23 mouse cellular contexts compared by ENCODE assay signal in genomic region chr9:84278731-84279130, GRCm38 (mm10).
DNase-seq lines count a peak whose midpoint lies in the region; ATAC-seq and TF ChIP-seq lines count a peak whose summit lies in the region.
"Had no signal": no experiment of that assay in that cellular context is flagged by ENCODE, and none has a peak within 500 bp of the region (broad histone marks: within the 10 kb centered on the region; RNA-seq: fewer than 3 reads in every experiment).

No protein-coding gene starts in this region.

- DNase-seq in hindbrain, embryonic 10.5 days (ENCODE audit: low spot score): no peak
- DNase-seq in midbrain, embryonic 11.5 days (ENCODE audit: low spot score, missing footprints): no peak
- no peak for DNase-seq in forebrain, embryonic 10.5 days (ENCODE audit: extremely low spot score, low spot score)
- no peak for DNase-seq in urinary bladder, postnatal 36 days (ENCODE audit: low spot score in 2 of 2)
- no peak for DNase-seq in cerebellum, adult 2 months
- DNase-seq: adrenal gland, postnatal 36 days; cerebellum, adult 11 months; cerebellum, postnatal 14 days; heart, adult 11 months; kidney, adult 11 months; kidney, postnatal 36 days; layer of hippocampus, adult 9-11 months; lung, postnatal 4 days; thymus, postnatal 25 days had no signal

- H3K4me1 ChIP-seq in hindbrain, embryonic 15.5 days (replicated peaks): no peaks in the 10 kb centered on the region
- H3K4me1 ChIP-seq in hindbrain, embryonic 10.5 days (replicated peaks): peaks cover 12% of the 10 kb centered on the region
- peaks cover 2% of the 10 kb centered on the region; the same call in 1 of the 2 replicates for H3K4me1 ChIP-seq in midbrain, embryonic 16.5 days (ENCODE audit: control insufficient read depth, insufficient read depth, low read length)
- peaks cover 2% of the 10 kb centered on the region; the same call in 1 of the 2 replicates for H3K4me1 ChIP-seq in midbrain, embryonic 11.5 days (ENCODE audit: control insufficient read depth, insufficient read depth, low read length)
- H3K4me1 ChIP-seq in forebrain, embryonic 10.5 days: peaks cover 35% of the 10 kb centered on the region
- H3K4me1 ChIP-seq in forebrain, embryonic 16.5 days (replicated peaks; ENCODE audit: control insufficient read depth, insufficient read depth, low read length): peaks cover 2% of the 10 kb centered on the region; the same call in 1 of the 2 replicates
- no peaks in the 10 kb centered on the region for H3K4me1 ChIP-seq in cerebellum, adult 2 months (ENCODE audit: control insufficient read depth, insufficient read depth, low read length)
- H3K4me1 ChIP-seq: embryonic facial prominence, embryonic 13.5 days; kidney, embryonic 15.5 days; stomach, embryonic 15.5 days had no signal

- no peaks in the 10 kb centered on the region for H3K27me3 ChIP-seq in hindbrain, embryonic 15.5 days
- no peaks in the 10 kb centered on the region for H3K27me3 ChIP-seq in hindbrain, embryonic 10.5 days (ENCODE audit: insufficient read depth, poor library complexity, severe bottlenecking)
- H3K27me3 ChIP-seq in midbrain, embryonic 16.5 days (ENCODE audit: control insufficient read depth, insufficient read depth, low read depth, low read length): no peaks in the 10 kb centered on the region
- no peaks in the 10 kb centered on the region for H3K27me3 ChIP-seq in midbrain, embryonic 11.5 days (ENCODE audit: control insufficient read depth, insufficient read depth, low read length)
- H3K27me3 ChIP-seq in forebrain, embryonic 10.5 days (ENCODE audit: poor library complexity, severe bottlenecking): no peaks in the 10 kb centered on the region
- no peaks in the 10 kb centered on the region for H3K27me3 ChIP-seq in forebrain, embryonic 16.5 days (replicated peaks; ENCODE audit: control insufficient read depth, insufficient read depth, low read length)
- H3K27me3 ChIP-seq in cerebellum, adult 2 months (ENCODE audit: control insufficient read depth, insufficient read depth, low read length): no peaks in the 10 kb centered on the region
- H3K27me3 ChIP-seq: embryonic facial prominence, embryonic 13.5 days; kidney, embryonic 15.5 days; stomach, embryonic 15.5 days had no signal

- no peak overlapping the region for H3K9ac ChIP-seq in hindbrain, embryonic 15.5 days
- no peak overlapping the region for H3K9ac ChIP-seq in midbrain, embryonic 16.5 days (ENCODE audit: low read depth, low read length)
- H3K9ac ChIP-seq in midbrain, embryonic 11.5 days (ENCODE audit: low read length): no peak overlapping the region
- H3K9ac ChIP-seq in forebrain, embryonic 16.5 days (replicated peaks; ENCODE audit: low read depth, low read length): no peak overlapping the region
- H3K9ac ChIP-seq: embryonic facial prominence, embryonic 13.5 days; kidney, embryonic 15.5 days; stomach, embryonic 15.5 days had no signal

- WGBS in hindbrain, embryonic 15.5 days: 6% methylated on average over 1 of the region's 1 CpGs
- 21% methylated on average over 1 of the region's 1 CpGs for WGBS in hindbrain, embryonic 10.5 days
- 0% methylated on average over 1 of the region's 1 CpGs for WGBS in midbrain, embryonic 16.5 days
- WGBS in midbrain, embryonic 11.5 days: 23% methylated on average over 1 of the region's 1 CpGs
- 11% methylated on average over 1 of the region's 1 CpGs for WGBS in forebrain, embryonic 10.5 days
- 3% methylated on average over 1 of the region's 1 CpGs for WGBS in forebrain, embryonic 16.5 days
- WGBS in cerebellum, adult 2 months: 24% methylated on average over 1 of the region's 1 CpGs

- 0 out of 2 replicates have a peak overlapping the region, but pooled peaks have one; percentile 18 for H3K27ac ChIP-seq in hindbrain, embryonic 15.5 days (replicated peaks)
- H3K27ac ChIP-seq in hindbrain, embryonic 10.5 days: no peak overlapping the region
- H3K27ac ChIP-seq in midbrain, embryonic 16.5 days (ENCODE audit: low read length): no peak overlapping the region; the same call in 1 of the 2 replicates
- no peak overlapping the region for H3K27ac ChIP-seq in midbrain, embryonic 11.5 days (ENCODE audit: low read depth, low read length)
- H3K27ac ChIP-seq in forebrain, embryonic 10.5 days: peak overlapping the region; percentile 81; the same call in 1 of the 2 replicates
- H3K27ac ChIP-seq in forebrain, embryonic 16.5 days (ENCODE audit: low read length): no peak overlapping the region
- H3K27ac ChIP-seq in cerebellum, adult 2 months (ENCODE audit: insufficient read depth, low read length): no peak overlapping the region
- H3K27ac ChIP-seq: embryonic facial prominence, embryonic 13.5 days; kidney, embryonic 15.5 days; stomach, embryonic 15.5 days had no signal

- H3K36me3 ChIP-seq in hindbrain, embryonic 15.5 days: no peaks in the 10 kb centered on the region
- H3K36me3 ChIP-seq in hindbrain, embryonic 10.5 days: no peaks in the 10 kb centered on the region
- no peaks in the 10 kb centered on the region for H3K36me3 ChIP-seq in midbrain, embryonic 16.5 days (ENCODE audit: control insufficient read depth, insufficient read depth, low read length)
- no peaks in the 10 kb centered on the region for H3K36me3 ChIP-seq in midbrain, embryonic 11.5 days (ENCODE audit: control insufficient read depth, insufficient read depth, low read length)
- H3K36me3 ChIP-seq in forebrain, embryonic 10.5 days (replicated peaks): no peaks in the 10 kb centered on the region
- H3K36me3 ChIP-seq in forebrain, embryonic 16.5 days (ENCODE audit: control insufficient read depth, insufficient read depth): no peaks in the 10 kb centered on the region
- H3K36me3 ChIP-seq: embryonic facial prominence, embryonic 13.5 days; kidney, embryonic 15.5 days; stomach, embryonic 15.5 days had no signal

- no peak overlapping the region for H3K4me3 ChIP-seq in hindbrain, embryonic 15.5 days
- H3K4me3 ChIP-seq in hindbrain, embryonic 10.5 days: no peak overlapping the region
- no peak overlapping the region for H3K4me3 ChIP-seq in midbrain, embryonic 16.5 days (ENCODE audit: low read depth, low read length)
- no peak overlapping the region for H3K4me3 ChIP-seq in midbrain, embryonic 11.5 days (ENCODE audit: low read depth, low read length)
- no peak overlapping the region for H3K4me3 ChIP-seq in forebrain, embryonic 10.5 days
- no peak overlapping the region for H3K4me3 ChIP-seq in forebrain, embryonic 16.5 days (replicated peaks; ENCODE audit: low read length)
- H3K4me3 ChIP-seq in cerebellum, adult 2 months (replicated peaks; ENCODE audit: insufficient read depth, low read depth, low read length): no peak overlapping the region
- H3K4me3 ChIP-seq: embryonic facial prominence, embryonic 13.5 days; kidney, embryonic 15.5 days; myocyte; stomach, embryonic 15.5 days had no signal

- no peaks in the 10 kb centered on the region for H3K9me3 ChIP-seq in hindbrain, embryonic 15.5 days
- H3K9me3 ChIP-seq in hindbrain, embryonic 10.5 days: peaks cover 6% of the 10 kb centered on the region; the same call in 1 of the 2 replicates
- no peaks in the 10 kb centered on the region for H3K9me3 ChIP-seq in midbrain, embryonic 16.5 days (replicated peaks; ENCODE audit: control insufficient read depth, low read length, poor library complexity, severe bottlenecking)
- no peaks in the 10 kb centered on the region for H3K9me3 ChIP-seq in midbrain, embryonic 11.5 days (ENCODE audit: control insufficient read depth, low read length)
- peaks cover 8% of the 10 kb centered on the region; the same call in 1 of the 2 replicates for H3K9me3 ChIP-seq in forebrain, embryonic 10.5 days
- no peaks in the 10 kb centered on the region for H3K9me3 ChIP-seq in forebrain, embryonic 16.5 days (ENCODE audit: control insufficient read depth, low read length)
- H3K9me3 ChIP-seq: embryonic facial prominence, embryonic 13.5 days; kidney, embryonic 15.5 days; stomach, embryonic 15.5 days had no signal

- H3K4me2 ChIP-seq in hindbrain, embryonic 15.5 days: no peak overlapping the region
- H3K4me2 ChIP-seq in midbrain, embryonic 16.5 days (ENCODE audit: low read length): no peak overlapping the region
- H3K4me2 ChIP-seq in midbrain, embryonic 11.5 days: no peak overlapping the region
- no peak overlapping the region for H3K4me2 ChIP-seq in forebrain, embryonic 16.5 days (ENCODE audit: low read length)
- H3K4me2 ChIP-seq: embryonic facial prominence, embryonic 13.5 days; heart, embryonic 11.5 days; kidney, embryonic 15.5 days; stomach, embryonic 15.5 days had no signal

- TF ChIP-seq CTCF in cerebellum, adult 2 months (IDR thresholded peaks at IDR 0.05; ENCODE audit: borderline replicate concordance, insufficient read depth, low read depth, low read length): no peak

- ATAC-seq in hindbrain, embryonic 15.5 days (ENCODE audit: low FRiP score, low read depth): no peak
- peak; percentile 49; the same call in 1 of the 2 replicates for ATAC-seq in midbrain, embryonic 16.5 days
- ATAC-seq in midbrain, embryonic 11.5 days (ENCODE audit: low FRiP score): no peak; the same call in 1 of the 2 replicates
- peak; percentile 78 for ATAC-seq in forebrain, embryonic 16.5 days
- ATAC-seq: CD4-positive, CD25-positive, alpha-beta regulatory T cell, adult 4 months had no signal

- no peak for TF ChIP-seq POLR2A in cerebellum, adult 2 months (IDR thresholded peaks at IDR 0.05; ENCODE audit: borderline replicate concordance, insufficient read depth, low read length)

Comparison
In these comparisons a context has a peak if more than half of its experiments do, and no peak if none do; other contexts are left out.
1. ATAC-seq: peak in midbrain, embryonic 16.5 days (single experiment) and forebrain, embryonic 16.5 days (single experiment); none in hindbrain, embryonic 15.5 days (single experiment) and midbrain, embryonic 11.5 days (single experiment).
2. H3K27ac ChIP-seq: peak in hindbrain, embryonic 15.5 days (single experiment) and forebrain, embryonic 10.5 days (single experiment); none in hindbrain, embryonic 10.5 days (single experiment), midbrain, embryonic 16.5 days (single experiment), midbrain, embryonic 11.5 days (single experiment), forebrain, embryonic 16.5 days (single experiment) and cerebellum, adult 2 months (single experiment).